In the genomic region with DNA sequence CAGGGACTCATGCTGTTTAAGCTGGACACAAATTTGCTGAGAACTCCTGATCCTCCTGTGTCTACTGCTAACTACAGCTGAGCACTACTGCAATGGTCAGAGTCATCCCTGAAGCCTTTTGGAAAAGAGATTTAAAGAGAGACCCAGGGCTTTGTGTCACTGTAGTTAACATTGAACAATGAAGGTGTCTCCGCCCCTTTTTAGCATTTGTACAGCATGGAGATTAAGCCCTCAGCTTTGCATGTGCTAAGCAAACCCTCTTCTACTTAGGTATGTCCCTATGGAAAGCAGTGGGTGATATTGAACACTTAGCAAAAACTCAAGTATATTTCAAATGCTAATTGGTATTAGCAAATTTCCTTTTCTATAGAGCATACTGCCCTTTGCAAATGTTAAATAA, we compare ENCODE assay signal across 24 mouse cellular contexts.
"Had no signal": no experiment of that assay in that cellular context is flagged by ENCODE, and none has a peak within 500 bp of the region (broad histone marks: within the 10 kb centered on the region; RNA-seq: fewer than 3 reads in every experiment).

No protein-coding gene starts in this region.

- H3K36me3 ChIP-seq: heart, embryonic 12.5 days; hindbrain, embryonic 10.5 days; hindbrain, embryonic 12.5 days; intestine, embryonic 15.5 days; kidney, embryonic 15.5 days; limb, embryonic 10.5 days; limb, embryonic 12.5 days; liver, embryonic 13.5 days; liver, embryonic 15.5 days had no signal

- DNase-seq: gastrocnemius, postnatal 14 days; gastrocnemius, postnatal 36 days; heart, adult 11 months; heart, adult 2 months; heart, postnatal 10 days; heart, postnatal 4 days; kidney, adult 18-20 months; kidney, adult 9 months; kidney, postnatal 14 days; kidney, postnatal 36 days; layer of hippocampus, adult 9-11 months; layer of hippocampus, postnatal 36 days; liver; liver, embryonic 13.5 days had no signal

- H3K27ac ChIP-seq: heart, adult 2 months; hindbrain, embryonic 10.5 days; hindbrain, embryonic 12.5 days; hindbrain, embryonic 14.5 days; intestine, embryonic 15.5 days; kidney, embryonic 15.5 days; kidney, postnatal 0 days; limb, embryonic 10.5 days; limb, embryonic 12.5 days; liver, embryonic 13.5 days; liver, embryonic 15.5 days had no signal

- H3K9me3 ChIP-seq: heart, embryonic 12.5 days; hindbrain, embryonic 10.5 days; hindbrain, embryonic 12.5 days; intestine, embryonic 15.5 days; kidney, embryonic 15.5 days; limb, embryonic 10.5 days; limb, embryonic 12.5 days; liver, embryonic 13.5 days; liver, embryonic 15.5 days had no signal

- H3K4me1 ChIP-seq: heart, embryonic 12.5 days; hindbrain, embryonic 10.5 days; intestine, embryonic 15.5 days; limb, embryonic 10.5 days; limb, embryonic 12.5 days; liver, embryonic 13.5 days; liver, embryonic 15.5 days had no signal

- H3K4me3 ChIP-seq: heart, adult 2 months; heart, embryonic 12.5 days; hindbrain, embryonic 10.5 days; hindbrain, embryonic 12.5 days; intestine, embryonic 15.5 days; kidney, embryonic 15.5 days; limb, embryonic 10.5 days; limb, embryonic 12.5 days; liver, embryonic 13.5 days; liver, embryonic 15.5 days had no signal

- H3K27me3 ChIP-seq: heart, embryonic 12.5 days; hindbrain, embryonic 12.5 days; intestine, embryonic 15.5 days; kidney, embryonic 15.5 days; limb, embryonic 12.5 days; liver, embryonic 13.5 days; liver, embryonic 15.5 days had no signal
